Mouse (Mus musculus) spleen, embryonic (tissue): ENCODE data around the gene Fam126a.

Experiments used
- CTCF ChIA-PET: fragments of 350-600 bp; sonication (Branson Sonifier 250); formaldehyde crosslinking; loops from one replicate; lab custom pipeline; 2022; lab: Charles Lee

The Fam126a gene

DNA sequence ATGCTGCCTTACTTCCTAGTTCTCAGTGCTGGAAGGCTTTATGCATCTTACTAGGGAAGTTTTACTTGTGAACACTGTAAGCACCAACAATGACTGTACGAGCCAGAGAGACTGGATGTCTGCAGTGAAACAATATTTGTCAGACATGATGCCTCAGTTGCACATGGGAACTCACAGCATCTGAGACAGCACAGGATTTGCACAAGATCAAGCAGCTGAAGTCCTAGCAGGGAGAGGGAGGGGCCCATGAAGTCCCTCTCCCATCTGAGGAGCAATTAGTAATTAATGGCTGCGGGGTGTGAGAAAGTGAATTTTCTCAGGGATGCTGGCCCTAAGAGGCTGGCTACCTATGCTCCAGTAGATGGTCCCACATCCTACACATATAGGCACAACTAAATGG is 36.3 kb downstream of the Fam126a start:
- CTCF ChIA-PET = no interaction called here

DNA sequence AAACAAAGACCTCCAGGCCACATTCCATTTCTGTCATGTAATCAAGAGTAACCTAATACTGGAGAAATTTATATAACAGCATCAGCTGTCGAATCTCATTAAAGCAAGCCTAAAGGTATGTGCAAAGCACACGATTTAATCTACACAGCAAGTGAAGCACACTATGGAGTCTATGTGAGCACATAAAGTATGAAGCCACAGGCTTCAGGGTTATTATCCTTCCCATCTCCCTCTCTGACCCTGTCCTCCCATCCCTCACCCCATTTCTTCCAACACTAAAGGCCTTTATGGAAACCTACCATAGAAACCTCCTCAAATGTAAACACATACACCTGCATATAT is 37.0 kb downstream of the Fam126a start:
- CTCF ChIA-PET = no interaction called here

DNA sequence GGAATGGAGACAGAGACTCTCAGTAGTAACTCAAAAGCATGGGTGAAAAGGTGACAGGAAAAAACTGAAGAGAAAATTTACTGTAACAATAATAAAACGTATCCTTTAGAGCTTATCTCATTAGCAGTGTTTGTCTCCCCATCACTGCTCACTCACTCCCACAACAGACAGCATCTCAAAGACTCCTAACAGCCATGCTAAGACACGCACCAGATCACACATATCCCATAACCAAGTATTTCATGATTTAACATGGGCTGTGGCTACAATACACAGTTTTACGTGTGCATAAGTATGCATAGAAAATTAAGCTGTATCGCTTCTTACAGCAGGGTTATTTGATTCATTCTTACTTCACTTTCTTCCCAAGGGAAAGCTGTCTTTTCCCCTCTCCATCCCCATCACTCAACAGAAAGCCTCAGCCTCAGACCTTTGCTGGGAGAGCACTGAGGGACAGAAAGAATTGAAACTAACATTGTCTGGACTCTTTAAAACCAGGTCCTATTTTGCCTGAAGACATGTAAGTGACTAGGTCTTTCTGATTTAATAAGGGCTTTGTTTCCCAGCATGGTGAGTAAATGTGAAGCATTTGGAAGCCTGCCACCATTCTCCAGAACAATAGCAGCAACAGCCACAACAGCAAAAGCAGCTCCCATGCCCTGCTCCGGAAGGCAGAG is 37.5 kb downstream of the Fam126a start:
- CTCF ChIA-PET = no interaction called here

DNA sequence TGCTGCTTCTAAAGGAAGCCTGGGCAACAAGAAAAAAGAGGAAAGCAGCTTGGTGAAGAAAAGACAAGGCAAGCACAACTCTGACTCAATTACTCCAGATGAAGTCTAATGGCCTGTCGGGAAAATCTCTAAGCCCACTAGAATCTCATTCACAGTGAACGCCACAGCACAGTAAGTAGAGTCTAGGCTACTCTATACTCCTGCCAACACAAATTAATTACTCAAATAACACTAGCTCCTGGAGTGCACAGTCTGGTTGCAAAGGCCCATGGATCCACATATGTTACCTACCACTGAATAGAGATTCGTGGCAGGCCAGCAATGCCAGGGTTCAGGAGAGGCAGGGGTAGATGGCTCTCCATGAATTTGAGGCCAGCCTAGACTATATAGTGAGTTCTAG is 40.5 kb downstream of the Fam126a start:
- CTCF ChIA-PET = no interaction called here

DNA sequence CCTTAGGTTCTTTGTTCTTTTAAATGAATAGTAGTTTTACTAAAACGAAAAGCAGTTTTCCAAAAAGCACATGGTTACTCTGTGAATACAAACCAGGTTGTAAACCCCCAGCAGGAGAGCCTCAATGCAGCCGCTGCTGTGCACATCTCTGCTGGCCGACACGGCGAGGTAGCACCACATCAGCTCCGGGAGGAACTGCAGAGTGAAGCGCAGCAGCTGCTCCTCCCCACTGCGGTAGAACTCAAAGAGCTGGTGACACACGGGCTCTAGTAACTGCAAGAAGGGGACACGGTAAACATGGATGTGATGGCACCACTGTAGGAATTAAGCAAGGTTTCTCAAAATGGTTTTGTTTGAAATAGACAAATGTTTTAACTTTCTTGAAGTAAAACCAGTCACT is 42.7 kb downstream of the Fam126a start:
- CTCF ChIA-PET = no interaction called here

DNA sequence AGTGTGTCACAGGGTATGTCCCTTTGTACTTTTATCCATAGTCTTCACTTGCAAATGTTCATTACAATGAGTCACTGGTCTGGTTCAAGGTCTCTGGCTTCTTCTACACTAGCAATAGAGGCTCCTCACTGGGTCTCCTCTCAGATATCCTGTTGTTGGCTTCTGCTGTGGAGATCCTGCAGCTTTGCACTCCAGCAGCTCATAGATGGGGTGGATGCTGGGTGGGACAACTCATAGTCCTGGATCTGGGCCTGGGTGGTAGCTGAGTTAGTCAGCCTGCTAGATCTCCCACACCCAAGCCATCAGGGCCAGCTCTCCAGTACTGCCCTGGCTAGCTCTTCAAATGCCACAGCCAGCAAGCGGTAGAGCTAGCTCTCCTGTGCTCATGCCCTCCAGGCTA is 48.4 kb downstream of the Fam126a start:
- CTCF ChIA-PET = no interaction called here

DNA sequence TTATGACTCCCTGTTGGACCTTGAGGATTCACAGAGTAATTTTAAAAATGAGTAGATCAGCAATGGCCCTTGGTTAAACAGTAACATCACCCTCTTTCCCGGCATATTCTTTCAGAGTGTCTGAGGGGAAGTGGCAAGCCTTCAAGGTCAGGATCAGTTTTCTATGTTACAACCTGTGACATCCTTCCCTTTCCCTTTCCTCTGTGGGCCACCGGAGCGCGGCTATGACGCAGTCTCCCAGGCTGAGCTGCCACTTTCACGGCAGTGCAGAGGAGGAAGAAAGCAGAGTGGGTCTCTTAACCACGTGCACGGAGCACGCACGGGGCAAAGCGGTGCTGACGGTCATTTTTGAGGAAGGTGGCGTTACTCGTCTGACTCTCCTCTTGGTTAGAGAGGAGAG is 52.0 kb downstream of the Fam126a start:
- CTCF ChIA-PET = interaction anchor here (0.6 kb wide), 1 partner anchor 97 kb away, joined by 3 read pairs; no protein-coding TSS in a partner anchor

DNA sequence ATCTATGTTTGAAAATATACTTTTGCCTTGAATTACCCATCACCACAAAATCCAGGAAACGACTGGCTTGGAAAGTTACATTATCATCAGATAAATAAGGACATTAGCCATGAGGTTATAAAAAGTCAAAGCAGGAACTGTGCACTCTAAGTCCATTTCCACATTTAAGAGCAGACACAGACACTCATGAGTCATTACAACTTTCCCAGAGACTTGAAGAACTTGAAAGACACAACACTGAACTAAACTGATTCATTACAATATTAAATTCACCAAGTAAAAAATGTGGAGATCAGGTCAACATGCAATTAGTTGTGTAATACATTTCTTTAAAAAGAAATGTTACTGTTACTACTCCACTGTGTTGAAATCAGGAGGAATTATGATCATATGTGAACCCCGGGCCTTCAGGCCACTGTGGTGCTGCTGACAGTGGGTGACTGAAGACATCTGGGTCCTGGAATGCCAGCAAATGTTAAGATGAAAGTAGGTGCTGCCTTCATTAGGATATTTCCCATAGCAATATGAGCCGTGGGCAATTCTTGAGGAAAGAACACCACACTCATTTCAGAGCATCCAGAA is 55.4 kb downstream of the Fam126a start:
- CTCF ChIA-PET = interaction anchor here (0.7 kb wide), 1 partner anchor 370 kb away, joined by 3 read pairs; no protein-coding TSS in a partner anchor

DNA sequence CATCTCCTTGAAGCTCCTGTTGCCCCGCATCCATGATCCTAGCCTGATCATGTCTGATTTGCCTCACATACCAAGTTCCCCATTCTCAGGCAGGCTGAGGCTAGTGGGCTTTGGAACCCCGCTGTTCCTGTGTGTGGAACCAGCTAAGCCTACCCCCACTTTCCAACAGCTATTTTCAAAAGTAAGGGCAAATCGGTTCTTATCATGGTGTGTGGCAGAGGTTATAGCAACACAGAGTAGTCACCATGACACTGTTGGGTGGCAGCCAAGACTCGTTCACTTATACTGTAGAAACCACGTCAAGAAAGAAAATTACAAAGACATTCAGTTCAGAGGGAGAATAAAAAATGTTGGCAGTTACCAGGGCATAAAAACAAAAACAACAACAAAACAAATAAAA is 62.8 kb downstream of the Fam126a start:
- CTCF ChIA-PET = no interaction called here

DNA sequence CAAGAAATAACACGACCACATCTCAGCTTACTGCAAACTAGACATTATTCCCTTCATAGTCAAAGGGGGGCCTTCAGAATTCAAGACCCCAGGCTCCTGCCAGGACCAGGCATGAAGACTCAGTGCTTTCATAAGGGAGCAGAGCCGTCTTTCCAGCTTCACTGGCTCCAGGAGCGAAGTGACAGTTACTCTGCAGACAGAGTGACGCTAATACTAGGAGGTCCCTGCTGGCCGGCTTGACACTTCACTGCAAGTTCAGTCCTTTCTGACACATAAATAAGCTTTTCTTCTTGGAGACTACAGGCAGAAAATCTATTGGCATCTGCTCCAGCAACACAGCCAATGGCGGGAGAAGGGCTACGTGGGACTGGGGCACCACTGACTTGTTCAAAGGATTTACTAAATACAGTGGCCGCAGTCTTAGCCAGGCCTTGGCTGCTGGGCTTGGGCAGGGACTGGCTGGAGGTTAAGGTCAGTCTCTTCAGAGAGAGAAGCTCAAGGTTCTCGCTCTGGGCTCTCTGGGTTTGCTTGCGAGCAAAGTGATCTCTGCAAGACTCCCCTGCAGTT is 65.8 kb downstream of the Fam126a start:
- CTCF ChIA-PET = no interaction called here

DNA sequence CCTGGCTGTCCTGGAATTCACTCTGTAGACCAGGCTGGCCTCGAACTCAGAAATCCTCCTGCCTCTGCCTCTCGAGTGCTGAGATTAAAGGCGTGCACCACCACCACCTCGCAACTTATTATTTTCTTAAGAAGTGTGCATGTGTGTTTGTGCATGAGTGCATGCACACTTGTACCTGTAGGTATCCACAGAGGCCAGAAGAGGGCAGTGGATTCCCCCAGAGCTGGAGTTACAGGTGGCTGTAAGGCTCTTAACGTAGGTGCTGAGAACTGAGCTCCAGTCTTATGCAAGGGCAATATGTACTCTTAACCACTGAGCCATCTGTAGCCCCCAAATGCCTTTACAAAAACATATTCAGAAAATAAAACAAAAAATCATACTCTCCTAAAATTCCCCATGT is 77.4 kb downstream of the Fam126a start:
- CTCF ChIA-PET = no interaction called here

DNA sequence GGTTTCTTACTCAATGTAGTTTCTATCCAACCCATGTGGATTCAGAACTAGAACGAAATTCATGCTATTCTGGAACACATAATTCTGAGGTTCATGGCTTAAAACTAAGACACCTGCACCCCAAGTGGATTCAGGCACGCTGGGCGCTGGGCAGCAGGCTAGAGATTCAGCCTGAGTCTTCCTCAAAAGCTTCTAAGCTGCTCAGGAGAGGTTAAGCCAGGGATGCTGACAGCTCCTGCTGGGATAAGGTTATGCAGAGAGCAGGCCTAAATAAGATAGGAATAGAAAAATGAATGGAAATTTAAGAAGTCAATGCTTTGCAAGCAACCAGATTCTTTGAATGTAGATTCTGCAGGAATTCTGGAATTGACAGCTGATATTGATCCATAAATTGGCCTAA is 82.4 kb downstream of the Fam126a start:
- CTCF ChIA-PET = no interaction called here

DNA sequence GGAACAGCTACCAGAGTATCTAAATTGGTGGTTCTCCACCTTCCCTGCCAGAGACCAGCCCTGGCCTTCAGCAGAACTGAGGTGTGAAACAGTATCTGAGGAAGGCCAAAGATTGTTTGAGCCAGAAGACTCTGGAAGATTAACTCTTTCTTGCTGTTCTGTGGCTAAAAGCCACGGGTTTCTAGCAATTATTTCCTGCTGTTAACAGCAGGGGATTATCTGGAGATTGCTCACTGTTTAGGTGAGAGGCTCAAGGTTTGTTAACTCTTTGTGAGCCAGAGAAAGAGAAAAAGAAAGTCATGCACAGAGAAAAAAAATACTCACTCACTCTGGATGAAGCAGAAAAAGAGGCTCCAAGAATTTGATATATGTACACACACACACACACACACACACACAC is 85.4 kb downstream of the Fam126a start:
- CTCF ChIA-PET = no interaction called here

DNA sequence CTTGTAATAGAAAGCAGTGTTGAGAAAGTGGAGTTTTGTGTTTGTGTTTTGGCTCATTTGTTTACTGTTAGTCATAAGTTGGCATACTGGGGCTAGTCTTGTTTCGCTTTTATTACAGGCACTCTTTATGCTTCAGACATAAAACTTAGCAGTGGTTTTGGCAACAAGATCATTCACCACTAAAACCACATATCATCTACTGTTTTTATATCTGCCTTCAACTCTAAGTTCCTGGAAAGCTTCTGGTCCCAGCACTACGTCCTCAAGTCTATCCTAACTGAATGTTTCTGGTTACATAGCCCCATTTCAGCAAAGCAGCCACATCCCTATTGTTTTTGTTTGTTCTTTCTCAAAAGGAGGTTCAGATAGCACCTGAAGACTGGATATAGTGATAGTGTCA is 87.0 kb downstream of the Fam126a start:
- CTCF ChIA-PET = no interaction called here

DNA sequence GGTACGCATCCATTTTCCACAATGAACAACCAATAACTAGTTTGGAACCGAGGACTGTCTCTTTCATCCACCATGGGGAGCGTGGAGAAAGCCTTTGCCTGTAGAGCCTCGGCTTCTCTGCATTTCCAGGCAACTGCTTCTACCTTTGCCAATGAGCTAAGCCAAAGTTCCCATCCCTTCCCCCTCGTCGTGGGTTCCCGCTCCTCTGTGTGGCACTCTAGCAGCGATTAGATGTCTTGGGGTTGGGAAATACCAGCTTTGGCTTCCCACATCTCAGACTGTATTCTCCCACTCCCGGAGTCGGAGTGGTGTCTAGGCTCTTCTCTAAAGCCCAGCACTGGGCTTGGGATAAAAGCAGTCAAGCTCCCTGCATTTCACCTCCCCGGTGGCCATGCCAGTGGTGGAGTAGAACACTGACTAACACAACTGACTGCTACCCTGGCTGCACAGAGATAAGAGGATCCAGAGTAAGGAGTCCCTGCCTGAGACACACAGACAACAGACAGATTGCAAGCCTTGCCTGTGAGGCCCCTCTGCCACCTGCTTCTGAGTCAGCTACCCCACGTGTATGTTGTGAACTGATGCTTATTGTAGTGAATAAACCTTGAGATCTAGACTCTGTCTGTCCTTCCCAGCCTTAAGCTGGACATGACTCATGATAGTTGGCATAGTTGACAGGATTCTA is 106.9 kb downstream of the Fam126a start:
- CTCF ChIA-PET = no interaction called here

DNA sequence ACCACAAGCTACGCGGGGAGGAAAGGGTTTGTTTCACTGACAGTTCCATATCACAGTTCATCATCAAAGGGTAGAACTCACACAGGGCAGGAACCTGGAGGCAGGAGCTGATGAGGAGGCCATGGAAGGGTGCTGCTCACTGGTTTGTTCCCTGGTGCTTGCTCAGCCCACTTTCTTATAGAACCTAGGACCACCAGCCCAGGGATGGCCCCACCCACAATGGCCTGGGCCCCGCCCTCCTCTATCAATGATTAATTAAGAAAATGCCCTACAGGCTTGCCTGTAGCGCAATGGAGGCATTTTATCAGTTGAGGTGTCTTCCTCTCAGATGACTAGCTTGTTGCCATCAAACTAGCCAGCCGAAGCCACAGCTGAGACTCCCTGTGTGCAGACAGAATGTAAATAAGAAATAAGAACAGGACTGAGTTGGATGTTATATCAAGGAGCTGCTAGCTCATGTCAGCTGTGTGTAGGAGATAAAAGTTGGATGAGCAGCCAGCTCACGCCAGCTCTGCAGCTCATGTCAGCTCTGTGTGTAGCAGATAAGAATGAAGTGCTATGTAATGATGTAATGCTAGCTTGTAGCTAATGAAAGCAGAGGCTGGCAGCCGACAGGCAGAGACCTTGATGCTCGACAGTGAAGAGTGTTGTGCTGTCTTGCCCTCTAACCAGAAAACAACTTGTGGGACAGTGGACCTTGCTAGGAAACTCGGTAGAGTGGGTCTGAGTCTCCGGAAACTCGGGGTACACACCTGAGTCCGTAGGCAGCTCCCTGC is 107.8 kb downstream of the Fam126a start:
- CTCF ChIA-PET = no interaction called here

DNA sequence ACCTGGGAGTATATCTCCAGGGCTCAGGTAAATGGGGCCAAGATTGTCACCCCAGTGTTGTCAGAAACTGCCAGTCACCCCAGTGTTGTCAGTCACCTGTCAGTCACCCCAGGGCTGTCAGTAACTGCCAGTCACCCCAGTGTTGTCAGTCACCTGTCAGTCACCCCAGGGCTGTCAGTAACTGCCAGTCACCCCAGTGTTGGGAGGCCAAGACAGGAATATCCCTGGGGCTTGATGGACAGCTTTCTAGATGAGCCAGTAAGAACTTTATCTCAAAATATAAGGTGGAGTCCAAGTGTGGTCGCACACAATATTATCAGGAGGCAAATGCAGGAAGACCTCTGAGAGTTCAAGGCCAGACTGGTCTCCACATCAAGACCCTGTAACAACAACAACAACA is 109.2 kb downstream of the Fam126a start:
- CTCF ChIA-PET = no interaction called here

DNA sequence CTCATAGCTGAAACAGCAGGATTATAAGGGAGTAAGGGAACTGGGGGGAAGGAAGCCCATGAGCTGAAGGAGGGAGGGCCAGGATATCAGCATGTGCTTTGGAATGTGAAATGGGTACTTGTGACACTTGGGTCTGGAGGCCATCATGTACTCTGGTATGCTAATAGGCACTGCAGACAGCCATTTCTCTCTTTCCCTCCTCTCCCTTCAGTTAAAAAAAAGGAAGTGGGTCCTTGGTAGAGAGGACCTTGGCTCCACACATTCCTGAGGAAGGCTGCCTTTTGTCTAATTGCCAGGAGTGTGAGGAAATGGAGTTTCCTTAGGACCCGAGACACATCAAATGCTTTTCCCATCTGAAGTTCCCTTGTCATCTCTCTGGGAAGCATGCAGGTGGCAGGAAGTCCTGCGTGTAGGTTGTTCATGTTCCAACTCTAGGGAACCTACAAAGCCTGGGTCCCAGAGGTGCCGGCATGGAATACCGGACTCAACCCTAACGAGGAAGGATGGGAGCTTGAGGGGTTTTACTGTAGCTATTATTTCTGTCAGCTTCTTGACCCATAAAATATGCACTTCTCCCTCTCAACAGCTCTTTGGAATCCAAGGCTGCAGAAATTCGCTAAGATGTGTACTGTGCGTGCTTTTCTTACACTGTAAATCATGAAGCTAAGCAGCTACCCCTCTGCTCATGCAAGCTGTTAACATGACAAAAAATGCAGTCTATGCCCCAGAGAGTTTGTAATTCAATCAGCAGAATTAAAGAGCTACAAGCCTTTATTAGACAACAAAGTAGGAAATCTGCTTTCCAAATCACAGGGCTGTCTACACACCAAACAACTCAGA is 110.4 kb downstream of the Fam126a start:
- CTCF ChIA-PET = no interaction called here

DNA sequence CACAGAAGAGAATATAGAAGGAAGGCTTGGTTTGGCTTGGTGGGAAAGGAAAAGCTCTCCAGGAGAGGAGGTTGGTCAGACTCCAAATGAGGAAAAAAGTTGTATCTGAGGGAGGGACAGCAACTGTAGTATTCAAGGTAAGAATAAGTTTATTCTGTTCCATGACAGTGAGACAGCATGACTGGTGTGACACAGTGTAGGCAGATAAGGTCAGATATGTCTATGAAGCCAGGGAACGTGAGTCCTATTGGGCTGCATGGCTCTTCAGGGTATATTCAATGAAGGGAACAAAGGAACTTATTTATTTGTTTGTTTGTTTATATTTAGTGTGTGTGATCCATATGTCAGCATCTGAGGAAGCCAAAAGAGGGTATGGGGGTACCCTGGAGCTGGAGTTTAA is 113.2 kb downstream of the Fam126a start:
- CTCF ChIA-PET = no interaction called here

DNA sequence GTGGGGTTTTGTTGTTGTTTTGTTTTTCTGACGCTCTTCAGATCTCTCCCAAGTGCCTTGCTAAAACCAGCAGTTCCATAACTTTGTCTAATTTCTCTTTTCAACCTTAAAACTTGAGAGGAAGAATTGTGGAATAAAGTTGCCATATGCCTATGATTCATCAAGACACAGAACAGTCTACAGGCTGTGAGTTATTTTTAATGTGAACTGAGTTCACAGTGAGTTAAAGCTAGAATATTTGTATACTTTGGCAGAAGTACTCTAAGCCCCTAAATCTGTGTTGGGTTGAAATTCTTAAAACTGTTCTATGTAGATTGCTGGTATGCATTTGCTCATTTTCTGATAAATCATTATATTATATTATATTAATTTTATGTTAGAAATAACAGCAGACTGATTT is 118.9 kb downstream of the Fam126a start:
- CTCF ChIA-PET = no interaction called here

DNA sequence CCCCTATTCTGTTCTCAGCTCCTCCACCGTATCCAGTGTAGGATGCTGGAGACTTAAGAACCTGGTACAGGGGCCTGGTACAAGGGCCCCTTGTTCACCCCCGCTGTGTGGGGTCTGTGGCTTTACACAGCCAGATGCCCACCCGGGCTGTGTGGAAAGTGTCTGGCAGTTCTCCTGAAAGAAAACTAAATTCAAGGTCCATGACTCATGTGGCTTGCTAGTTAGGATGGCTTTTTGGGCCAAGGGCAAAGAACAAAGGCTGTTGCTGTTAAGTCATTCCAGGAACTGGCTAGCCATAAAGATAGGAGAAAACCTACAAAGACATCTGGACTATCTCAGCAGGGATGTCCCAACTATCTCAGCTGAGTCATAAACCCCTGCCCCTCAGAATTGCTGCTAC is 121.2 kb downstream of the Fam126a start:
- CTCF ChIA-PET = no interaction called here
